Mouse (Mus musculus) hindbrain, embryonic 15.5 days (tissue): ENCODE results near the gene Arhgap45. TPM values are rescaled to one million over a fixed set of nuclear protein-coding genes. Genes with fewer than 3 reads are reported as not detected.

ENCODE experiments used
- ATAC-seq: fragments of 200-750 bp; cut with Nextera tagmentation; 2 replicates; pipeline ENCODE4 v1.8.0; 2017; ENCODE audit warnings: low read depth, moderate number of reproducible peaks, moderate TSS enrichment; ENCODE audit not compliant: low FRiP score
- H3K27ac ChIP-seq: fragments of 300-500 bp; sonication (generic); replicated peaks from 2 replicates; pipeline ENCODE4 v1.5.1; 2015; ENCODE audit warnings: mild to moderate bottlenecking, inconsistent platforms
- H3K27me3 ChIP-seq: fragments of 300-500 bp; sonication (generic); 2 replicates; pipeline ENCODE4 v1.6.1; 2015; ENCODE audit warnings: control low read depth, inconsistent platforms
- H3K36me3 ChIP-seq: fragments of 300-500 bp; sonication (generic); 2 replicates; pipeline ENCODE4 v1.6.1; 2015; ENCODE audit warnings: control low read depth, inconsistent platforms
- H3K4me1 ChIP-seq: fragments of 300-500 bp; sonication (generic); replicated peaks from 2 replicates; pipeline ENCODE4 v1.6.1; 2015; ENCODE audit warnings: control low read depth, inconsistent platforms
- H3K4me2 ChIP-seq: fragments of 300-500 bp; sonication (generic); 2 replicates; pipeline ENCODE4 v1.6.1; 2015; ENCODE audit warnings: moderate library complexity, mild to moderate bottlenecking, inconsistent platforms
- H3K4me3 ChIP-seq: fragments of 300-500 bp; sonication (generic); 2 replicates; pipeline ENCODE4 v1.5.1; 2015; ENCODE audit warnings: mild to moderate bottlenecking, inconsistent platforms
- H3K9ac ChIP-seq: fragments of 300-500 bp; sonication (generic); 2 replicates; pipeline ENCODE4 v1.6.1; 2015; ENCODE audit warnings: inconsistent platforms
- H3K9me3 ChIP-seq: fragments of 300-500 bp; sonication (generic); 2 replicates; pipeline ENCODE4 v1.6.1; 2016; ENCODE audit warnings: control low read depth, inconsistent platforms
- WGBS: fragments of 180-500 bp; shearing (Covaris S2); methylation state at CpG from one replicate; pipeline ENCODE4 v1.1.7; 2015; 5-methylcytosine and 5-hydroxymethylcytosine counted together
- polyA plus RNA-seq: library from polyadenylated mRNA; unstranded; fragments of >200 nt; fragmentation: Nextera tagmentation; extraction: Ambion mirVana; gene quantifications from 2 replicates; pipeline ENCODE4 v1.2.1, GENCODE M21; 2015

Arhgap45 gene
- polyA plus RNA-seq, 1 experiment from 2014 or later: 2.3 TPM

DNA sequence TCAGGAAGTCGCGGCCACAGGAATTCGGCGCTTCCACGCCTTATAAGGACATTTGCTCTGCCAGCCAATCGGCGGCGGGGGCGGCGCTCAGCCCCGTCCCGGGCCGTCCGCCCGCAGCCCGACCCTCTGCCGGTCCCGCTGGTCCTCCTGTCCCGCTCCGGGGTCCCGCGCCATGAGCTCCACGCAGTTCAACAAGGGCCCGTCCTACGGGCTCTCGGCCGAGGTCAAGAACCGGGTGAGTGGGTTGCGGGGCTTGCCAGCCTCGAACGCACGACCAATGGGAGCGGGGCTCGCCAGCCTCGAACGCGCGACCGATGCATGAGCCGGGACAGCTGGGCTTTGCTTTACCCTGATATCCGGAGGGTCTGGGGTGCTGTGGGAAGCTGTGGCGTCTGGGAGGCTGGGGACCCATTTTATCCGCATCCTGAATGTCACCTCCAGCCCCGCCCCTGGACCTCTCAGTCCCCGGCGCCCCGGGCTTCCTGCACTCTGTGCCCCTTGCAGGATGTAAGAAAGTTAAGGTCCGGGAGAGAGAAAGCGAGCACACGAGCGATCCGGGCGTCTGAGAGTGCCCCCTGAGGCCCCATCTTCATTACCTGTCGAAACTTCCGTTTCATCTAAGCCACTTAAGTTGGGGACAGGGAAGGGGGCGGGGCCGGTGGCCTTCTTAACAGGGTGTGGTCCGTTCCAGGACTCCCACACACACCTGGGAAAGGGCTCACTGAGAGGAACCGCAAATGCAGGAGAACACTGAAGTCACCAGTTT lies 27.8 kb upstream of the Arhgap45 start, which contains the start of gene Cnn2:
Gene Cnn2, plus strand, starts transcription at position 79 of the 766 bp plus-strand sequence.
- Histone ChIP-seq H3K4me3 (peak within 1 kb of the TSS; percentile 47), H3K9ac (peak within 1 kb of the TSS; percentile 47), H3K9me3 (no peaks in the 10 kb centered on the region), H3K4me1 (peaks cover 30% of the 10 kb centered on the region), H3K4me2 (peak within 1 kb of the TSS; percentile 75), H3K27me3 (peaks cover 39% of the 10 kb centered on the region), H3K36me3 (no peaks in the 10 kb centered on the region), H3K27ac (no peak within 1 kb of the TSS)
- WGBS: under 1% methylated on average over 51 of the region's 59 CpGs
- ATAC-seq: no peak

DNA sequence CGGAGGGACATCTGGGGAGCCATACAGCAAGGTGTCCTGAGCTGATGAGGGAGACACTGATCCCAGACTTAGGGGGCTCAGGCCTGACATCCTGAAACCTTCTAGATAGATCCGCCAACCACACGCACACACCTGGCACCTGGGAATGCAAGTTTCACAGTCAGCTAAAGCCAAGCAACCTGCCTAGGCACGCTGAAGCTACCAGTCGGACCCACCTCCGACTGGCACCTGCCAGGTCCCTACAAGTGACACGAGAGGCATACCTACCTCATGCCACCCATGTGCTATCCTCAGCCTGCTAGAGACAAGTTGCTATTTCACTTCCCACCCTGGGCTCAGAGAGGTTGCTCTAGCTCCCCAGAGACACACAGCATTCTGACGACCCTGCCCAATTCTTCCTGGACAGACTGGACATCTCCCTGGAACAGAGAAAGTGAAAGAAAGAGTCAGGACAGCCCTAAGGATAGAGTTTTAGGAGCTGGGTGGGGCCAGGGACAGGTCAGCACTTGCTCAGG lies 27.1 kb upstream of the Arhgap45 start:
- Histone ChIP-seq H3K9me3 (no peaks in the 10 kb centered on the region), H3K4me2 (peak overlapping the region; percentile 75), H3K36me3 (no peaks in the 10 kb centered on the region), H3K4me1 (peaks cover 30% of the 10 kb centered on the region), H3K27ac (no peak overlapping the region), H3K9ac (0 out of 2 replicates have a peak overlapping the region, but pooled peaks have one; percentile 47), H3K4me3 (peak overlapping the region; percentile 47), H3K27me3 (peaks cover 39% of the 10 kb centered on the region)
- ATAC-seq: no peak
- 33% methylated on average over 8 of the region's 8 CpGs for WGBS

DNA sequence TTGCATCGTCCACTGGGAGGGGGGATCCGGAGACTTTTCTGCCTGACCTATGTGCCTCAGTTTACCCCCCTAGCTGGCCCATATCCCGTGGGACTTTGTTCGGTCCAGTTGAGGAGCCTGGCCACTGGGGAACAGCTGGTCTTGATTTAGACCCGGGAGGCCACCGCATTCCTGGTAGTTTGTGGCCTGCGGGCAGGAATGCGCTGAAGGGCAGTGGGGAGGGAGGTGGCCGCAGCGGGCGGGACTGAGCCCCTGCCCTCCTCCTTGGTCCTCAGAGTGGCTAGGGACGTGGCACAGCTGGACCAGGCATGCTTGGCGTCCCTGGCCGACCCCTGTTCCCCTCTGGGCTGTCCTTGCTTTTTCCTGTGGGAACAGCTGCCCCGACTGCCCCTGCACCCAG lies 26.6 kb upstream of the Arhgap45 start:
- 11% methylated on average over 15 of the region's 15 CpGs for WGBS
- Histone ChIP-seq H3K4me2 (peak overlapping the region; percentile 75), H3K4me1 (peaks cover 30% of the 10 kb centered on the region), H3K36me3 (no peaks in the 10 kb centered on the region), H3K9ac (no peak overlapping the region), H3K27me3 (peaks cover 39% of the 10 kb centered on the region), H3K9me3 (no peaks in the 10 kb centered on the region), H3K4me3 (no peak overlapping the region), H3K27ac (no peak overlapping the region)
- no peak for ATAC-seq

DNA sequence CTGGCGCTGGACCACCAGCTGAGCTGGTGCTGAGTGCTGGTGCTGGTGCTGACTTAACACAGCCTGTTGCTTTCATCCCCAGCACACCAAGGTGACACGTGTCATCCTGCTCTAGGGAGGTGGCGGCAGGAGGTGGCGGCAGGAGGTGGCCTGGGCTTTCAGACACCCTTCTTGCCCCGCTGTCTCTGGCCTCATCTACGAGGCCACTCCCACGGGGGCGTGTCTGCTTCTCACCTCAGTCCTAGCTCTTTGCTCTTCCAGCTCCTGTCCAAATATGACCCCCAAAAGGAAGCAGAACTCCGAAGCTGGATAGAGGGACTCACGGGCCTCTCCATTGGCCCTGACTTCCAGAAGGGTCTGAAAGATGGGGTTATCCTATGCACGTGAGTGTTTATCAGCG lies 25.4 kb upstream of the Arhgap45 start:
- H3K4me3 ChIP-seq: no peak overlapping the region
- H3K36me3 ChIP-seq: no peaks in the 10 kb centered on the region
- H3K9me3 ChIP-seq: no peaks in the 10 kb centered on the region
- no peak overlapping the region for H3K27ac ChIP-seq
- H3K9ac ChIP-seq: no peak overlapping the region
- 58% methylated on average over 12 of the region's 12 CpGs for WGBS
- ATAC-seq: no peak
- H3K4me1 ChIP-seq: peaks cover 31% of the 10 kb centered on the region
- H3K27me3 ChIP-seq: peaks cover 39% of the 10 kb centered on the region
- H3K4me2 ChIP-seq: no peak overlapping the region

DNA sequence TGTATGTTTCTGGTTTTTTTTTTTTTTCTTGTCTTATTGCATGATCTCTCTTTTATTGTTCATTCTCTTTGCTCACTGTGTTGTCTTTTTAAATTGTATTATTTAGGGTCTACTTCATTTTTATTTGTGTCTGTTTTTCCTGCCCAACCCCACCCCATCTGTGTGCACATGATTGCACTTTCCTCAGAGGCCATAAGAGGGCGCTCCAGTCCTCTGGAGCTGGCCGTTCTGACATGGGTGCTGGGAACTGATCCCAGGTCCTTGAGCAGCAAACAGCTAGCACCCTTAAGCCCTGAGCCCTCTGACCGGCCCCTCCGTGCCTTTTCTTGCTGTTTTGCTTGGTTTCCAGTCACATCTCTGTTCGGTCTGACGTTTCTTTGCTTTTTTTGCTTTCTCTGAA lies 24.9 kb upstream of the Arhgap45 start:
- no peak for ATAC-seq
- Histone ChIP-seq H3K9ac (no peak overlapping the region), H3K9me3 (no peaks in the 10 kb centered on the region), H3K4me3 (no peak overlapping the region), H3K36me3 (no peaks in the 10 kb centered on the region), H3K27me3 (peaks cover 39% of the 10 kb centered on the region), H3K4me2 (no peak overlapping the region), H3K27ac (no peak overlapping the region), H3K4me1 (peaks cover 30% of the 10 kb centered on the region)
- WGBS: 84% methylated on average over 6 of the region's 6 CpGs

DNA sequence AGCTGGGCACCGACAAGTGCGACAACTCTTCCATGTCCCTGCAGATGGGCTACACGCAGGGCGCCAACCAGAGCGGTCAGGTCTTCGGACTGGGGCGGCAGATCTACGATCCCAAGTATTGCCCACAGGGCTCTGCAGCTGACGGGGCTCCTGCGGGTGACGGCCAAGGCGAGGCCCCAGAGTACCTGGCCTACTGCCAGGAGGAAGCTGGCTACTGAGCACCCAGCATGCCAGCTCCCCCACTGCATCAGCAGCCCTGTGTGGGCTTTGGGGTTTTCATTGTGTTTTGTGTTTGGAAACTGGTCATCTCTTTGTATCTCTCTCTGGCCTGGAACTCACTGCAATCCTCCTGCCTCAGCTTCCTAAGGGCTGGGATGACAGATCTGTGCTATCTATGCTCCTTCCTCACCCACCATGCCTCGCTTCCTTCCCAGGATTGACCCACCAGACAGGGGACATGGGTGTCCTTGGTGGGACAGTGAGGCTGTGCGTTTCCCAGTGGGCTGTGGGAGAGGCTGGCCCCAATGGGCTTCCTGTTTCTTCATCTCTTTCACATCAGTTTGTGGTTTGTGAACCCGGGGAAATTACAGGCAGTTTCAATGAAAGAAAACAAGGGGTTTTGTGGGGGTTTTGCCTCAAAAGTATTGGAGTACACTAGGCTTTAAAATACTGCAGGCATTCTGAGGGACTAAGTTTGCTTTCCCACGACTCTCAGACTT lies 21.9 kb upstream of the Arhgap45 start:
- no peaks in the 10 kb centered on the region for H3K36me3 ChIP-seq
- H3K9ac ChIP-seq: no peak overlapping the region
- peaks cover 29% of the 10 kb centered on the region for H3K4me1 ChIP-seq
- H3K4me3 ChIP-seq: no peak overlapping the region
- H3K9me3 ChIP-seq: no peaks in the 10 kb centered on the region
- H3K27me3 ChIP-seq: peaks cover 15% of the 10 kb centered on the region
- no peak overlapping the region for H3K27ac ChIP-seq
- no peak for ATAC-seq
- no peak overlapping the region for H3K4me2 ChIP-seq
- 77% methylated on average over 16 of the region's 16 CpGs for WGBS

DNA sequence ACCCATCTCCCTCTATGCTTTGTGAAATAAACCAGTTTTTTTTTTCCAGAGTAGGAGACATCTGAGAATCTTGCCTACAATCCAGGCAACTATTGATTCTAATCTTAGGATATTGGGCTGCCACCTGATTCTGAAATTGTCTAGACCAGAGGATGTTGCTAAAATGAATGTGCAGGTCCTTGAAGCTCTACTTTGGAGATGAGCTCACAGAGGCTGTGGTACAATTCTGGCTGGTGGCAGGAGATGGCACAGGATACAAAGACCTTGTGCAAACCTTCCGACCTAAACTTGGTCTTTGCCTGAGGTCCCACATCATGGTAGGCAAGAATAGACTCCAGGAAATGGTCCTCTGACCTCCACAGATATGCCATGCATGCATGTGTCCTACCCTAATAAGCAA lies 20.8 kb upstream of the Arhgap45 start:
- Histone ChIP-seq H3K4me3 (no peak overlapping the region), H3K27me3 (peaks cover 8% of the 10 kb centered on the region), H3K27ac (0 out of 2 replicates have a peak overlapping the region, but pooled peaks have one; percentile 30), H3K9me3 (no peaks in the 10 kb centered on the region), H3K36me3 (no peaks in the 10 kb centered on the region), H3K4me2 (peak overlapping the region; percentile 81), H3K9ac (no peak overlapping the region), H3K4me1 (peaks cover 29% of the 10 kb centered on the region)
- ATAC-seq: 0 out of 2 replicates have a peak, but pooled peaks have one; percentile 0
- WGBS: 81% methylated on average over 1 of the region's 1 CpGs

DNA sequence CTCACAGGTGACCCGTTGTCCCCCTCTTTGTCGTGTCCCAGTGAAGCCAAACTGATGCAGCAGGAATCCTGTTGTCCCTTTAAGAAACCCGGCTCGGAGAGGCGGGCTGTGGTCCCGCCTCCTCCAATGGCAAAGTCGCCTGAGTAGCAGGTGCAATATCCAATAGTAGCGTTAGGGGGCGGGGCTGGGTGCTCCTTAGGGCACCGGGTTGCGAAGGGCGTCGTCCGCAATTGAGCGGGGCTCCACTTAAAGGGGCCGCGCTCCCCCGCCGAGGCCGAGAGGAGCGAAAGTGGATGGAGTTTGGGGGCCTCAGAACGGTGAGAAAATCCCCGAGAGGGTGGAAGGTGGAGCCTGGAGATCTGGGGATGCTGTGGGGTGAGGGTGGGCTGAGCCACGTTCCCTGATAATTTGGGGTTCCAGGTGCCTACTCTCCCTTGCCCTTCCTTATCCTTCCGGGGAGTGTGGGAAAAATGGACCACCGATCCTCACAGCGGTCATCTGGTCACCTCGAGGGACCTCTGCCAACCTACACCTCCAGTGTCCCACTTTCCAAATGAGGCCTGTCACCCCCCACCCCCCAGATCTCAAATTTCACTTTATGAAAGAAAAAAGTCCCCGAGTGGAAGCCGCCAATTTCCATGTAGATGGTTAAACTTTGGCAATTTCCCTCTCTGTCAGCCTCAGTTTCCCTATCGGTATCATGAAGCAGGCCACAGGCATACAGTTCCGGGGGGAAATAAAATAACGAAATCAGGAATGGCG lies 20.0 kb upstream of the Arhgap45 start, which contains the start of gene Abca7:
Gene Abca7, plus strand, starts transcription at position 223 of the 762 bp plus-strand sequence.
- Histone ChIP-seq H3K36me3 (no peaks in the 10 kb centered on the region), H3K4me1 (peaks cover 29% of the 10 kb centered on the region), H3K27me3 (peaks cover 4% of the 10 kb centered on the region), H3K9me3 (no peaks in the 10 kb centered on the region), H3K9ac (peak within 1 kb of the TSS; percentile 46), H3K4me3 (peak within 1 kb of the TSS; percentile 54), H3K4me2 (peak within 1 kb of the TSS; percentile 81), H3K27ac (peak within 1 kb of the TSS; percentile 69)
- peak; percentile 90 for ATAC-seq
- under 1% methylated on average over 34 of the region's 34 CpGs for WGBS

DNA sequence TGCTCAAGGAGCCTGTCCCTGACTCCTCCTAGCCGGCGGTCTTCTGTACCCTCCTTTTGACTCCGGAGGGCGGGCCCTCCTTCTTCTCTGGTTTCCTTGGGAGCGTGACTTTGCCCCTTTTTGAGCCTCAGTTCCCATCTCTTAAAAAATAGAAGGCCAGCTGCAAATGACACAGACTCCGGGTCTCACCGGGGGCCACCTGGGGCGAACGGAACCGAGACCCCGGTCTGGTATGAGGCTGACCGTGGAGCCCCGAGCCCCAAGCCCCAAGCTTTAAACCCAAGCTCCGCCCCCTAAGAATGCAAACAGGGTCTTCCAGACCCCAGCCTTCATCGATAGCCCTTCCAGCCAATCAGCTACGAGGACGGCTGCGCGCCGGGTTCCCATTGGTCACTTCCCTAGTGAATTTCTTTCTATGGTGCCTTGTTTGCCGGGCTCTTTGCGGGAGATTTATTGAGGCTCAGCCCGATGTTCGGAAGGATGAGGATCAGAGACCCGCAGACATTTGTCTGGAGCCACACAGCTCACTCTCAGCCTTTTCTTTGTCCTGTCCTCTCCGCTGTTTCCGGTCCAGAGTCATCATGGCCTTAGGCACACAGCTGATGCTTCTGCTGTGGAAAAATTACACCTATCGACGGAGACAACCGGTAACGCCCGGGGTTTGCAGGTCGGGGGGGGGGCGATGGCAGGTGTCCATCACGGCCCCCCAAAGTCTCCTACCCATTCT lies 19.3 kb upstream of the Arhgap45 start:
- H3K9me3 ChIP-seq: no peaks in the 10 kb centered on the region
- H3K27me3 ChIP-seq: peaks cover 11% of the 10 kb centered on the region
- peak overlapping the region; percentile 69 for H3K27ac ChIP-seq
- no peaks in the 10 kb centered on the region for H3K36me3 ChIP-seq
- H3K4me3 ChIP-seq: peak overlapping the region; percentile 54
- peaks cover 29% of the 10 kb centered on the region for H3K4me1 ChIP-seq
- H3K9ac ChIP-seq: peak overlapping the region; percentile 46
- peak overlapping the region; percentile 81 for H3K4me2 ChIP-seq
- WGBS: 1% methylated on average over 35 of the region's 35 CpGs
- peak; percentile 74 for ATAC-seq

DNA sequence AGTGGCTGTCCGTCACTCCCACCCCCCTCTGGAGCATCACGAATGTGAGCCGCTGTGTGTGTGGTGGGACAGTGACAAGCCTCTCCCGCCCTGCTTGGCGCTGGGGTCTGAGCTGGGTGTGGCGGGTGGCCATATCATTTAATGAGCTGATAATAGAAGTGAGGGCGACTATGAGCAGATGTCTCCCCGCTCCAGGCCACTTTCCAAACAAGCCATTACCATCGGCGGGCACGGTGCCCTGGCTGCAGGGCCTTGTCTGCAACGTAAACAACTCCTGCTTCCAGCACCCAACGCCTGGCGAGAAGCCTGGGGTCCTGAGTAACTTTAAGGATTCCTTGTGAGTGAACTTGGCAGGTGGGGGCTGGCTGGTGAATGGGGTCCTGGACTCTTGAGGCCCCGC lies 18.6 kb upstream of the Arhgap45 start:
- ATAC-seq: peak; percentile 16; the same call in 1 of the 2 replicates
- peak overlapping the region; percentile 40 for H3K9ac ChIP-seq
- 9% methylated on average over 15 of the region's 15 CpGs for WGBS

DNA sequence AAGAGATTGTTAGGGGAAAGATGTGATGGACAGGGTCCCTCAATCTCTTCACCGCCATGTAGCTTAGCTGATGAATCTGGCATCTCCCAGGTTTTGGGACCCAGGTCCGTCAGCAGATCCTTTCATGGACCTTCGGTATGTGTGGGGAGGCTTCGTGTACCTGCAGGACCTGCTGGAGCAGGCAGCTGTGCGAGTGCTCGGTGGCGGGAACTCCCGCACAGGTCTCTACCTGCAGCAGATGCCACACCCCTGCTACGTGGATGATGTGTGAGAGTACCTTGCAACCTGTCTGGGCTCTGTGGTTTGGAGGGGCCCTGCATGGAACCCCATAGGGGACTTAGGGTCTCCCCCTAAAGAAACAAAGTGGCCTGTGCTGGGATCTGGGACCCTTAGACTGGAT lies 14.5 kb upstream of the Arhgap45 start:
- H3K36me3 ChIP-seq: no peaks in the 10 kb centered on the region
- H3K4me2 ChIP-seq: no peak overlapping the region
- H3K4me3 ChIP-seq: no peak overlapping the region
- H3K27me3 ChIP-seq: peaks cover 15% of the 10 kb centered on the region
- peaks cover 17% of the 10 kb centered on the region for H3K4me1 ChIP-seq
- H3K9me3 ChIP-seq: no peaks in the 10 kb centered on the region
- 79% methylated on average over 9 of the region's 9 CpGs for WGBS
- H3K27ac ChIP-seq: no peak overlapping the region
- H3K9ac ChIP-seq: no peak overlapping the region
- ATAC-seq: no peak

More for the DNA sequence above, 18.6 kb upstream of the Arhgap45 start:
- Histone ChIP-seq H3K27me3 (peaks cover 14% of the 10 kb centered on the region), H3K4me1 (peaks cover 29% of the 10 kb centered on the region), H3K27ac (peak overlapping the region; percentile 69), H3K4me3 (peak overlapping the region; percentile 54), H3K36me3 (no peaks in the 10 kb centered on the region), H3K9me3 (no peaks in the 10 kb centered on the region), H3K4me2 (peak overlapping the region; percentile 81)
